Mouse (Mus musculus): ENCODE results near the gene Grid2ip.

The Grid2ip gene

GRCm38 (mm10) chr5:143421484-143421883 is 64.3 kb downstream of the Grid2ip start:
- no peak for DNase-seq

- no peak for DNase-seq
Measured at GRCm38 (mm10) chr5:143422990-143423389, 65.9 kb downstream of the Grid2ip start.

DNA sequence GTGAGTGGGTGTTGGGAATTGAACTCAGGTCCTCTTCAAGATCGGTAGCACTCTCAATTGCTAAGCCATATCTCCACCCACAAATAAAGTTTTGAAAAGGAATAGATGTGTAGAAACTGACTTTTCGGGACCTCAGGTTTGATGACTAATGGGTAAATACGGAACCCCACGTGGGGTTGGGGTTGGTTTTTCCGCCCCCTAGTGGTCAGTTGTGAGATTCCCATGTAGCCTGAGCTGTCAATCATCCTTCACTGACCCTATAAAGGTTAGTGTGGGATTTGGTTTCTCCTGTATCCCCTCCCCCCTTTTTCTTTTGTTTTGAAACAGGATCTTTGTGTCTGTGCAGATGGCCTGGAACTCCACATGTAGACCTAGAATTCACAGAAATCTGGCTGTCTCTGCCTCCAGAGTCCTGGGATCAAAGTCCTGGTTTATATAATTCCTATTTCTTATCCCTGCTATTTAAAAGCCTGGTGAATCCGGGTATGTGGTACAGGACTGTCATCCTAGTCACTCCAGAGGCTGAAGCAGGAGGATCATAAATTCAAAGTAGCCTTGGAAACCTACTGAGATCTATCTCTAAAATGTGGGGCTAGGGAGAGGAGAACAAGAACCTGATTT is 66.9 kb downstream of the Grid2ip start:
- peak; percentile 67 for DNase-seq

DNA sequence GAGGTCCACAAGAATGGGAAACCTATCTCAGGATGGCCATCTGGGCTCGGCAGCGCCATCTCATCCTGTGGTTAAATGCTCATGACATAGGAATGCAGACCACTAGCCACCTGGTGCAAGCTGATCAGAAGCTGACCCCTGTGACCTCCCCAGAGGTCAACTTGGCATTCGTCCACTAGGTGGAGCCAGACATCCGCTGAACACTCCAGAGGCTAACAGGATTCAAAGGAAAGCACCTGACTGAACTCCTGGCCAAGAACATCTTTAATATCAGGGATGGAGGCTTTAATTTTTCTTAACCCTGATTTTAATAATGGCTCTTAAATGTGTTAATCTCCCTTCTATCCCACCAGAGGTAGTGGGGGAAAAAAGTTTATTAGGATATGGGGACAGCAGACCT is 77.3 kb downstream of the Grid2ip start:
- DNase-seq, result peak; percentile 79

- DNase-seq, result no peak
Measured at GRCm38 (mm10) chr5:143441298-143441697, 84.2 kb downstream of the Grid2ip start.

DNA sequence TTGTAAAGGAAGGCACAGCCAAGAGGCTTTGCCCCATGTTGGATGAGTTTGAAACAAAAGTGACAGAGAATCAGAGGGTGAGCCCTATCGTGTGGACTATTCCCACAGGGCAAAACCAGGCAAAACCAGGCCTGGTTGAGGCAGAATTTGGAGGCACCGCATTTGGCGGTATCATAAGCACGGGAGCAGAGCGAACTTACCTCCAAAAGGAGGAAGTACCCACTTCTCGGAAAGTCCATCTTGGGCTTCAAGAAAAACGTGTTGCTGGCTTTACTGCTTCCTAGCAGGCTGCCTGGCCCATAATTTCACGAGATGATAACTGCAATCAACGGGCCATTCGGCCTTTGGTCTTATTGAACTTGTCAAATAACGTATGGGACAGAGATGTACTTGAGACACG is 84.6 kb downstream of the Grid2ip start:
- DNase-seq, result no peak
